Comparison of ENCODE assay signal across 8 mouse cellular contexts in the genomic region with DNA sequence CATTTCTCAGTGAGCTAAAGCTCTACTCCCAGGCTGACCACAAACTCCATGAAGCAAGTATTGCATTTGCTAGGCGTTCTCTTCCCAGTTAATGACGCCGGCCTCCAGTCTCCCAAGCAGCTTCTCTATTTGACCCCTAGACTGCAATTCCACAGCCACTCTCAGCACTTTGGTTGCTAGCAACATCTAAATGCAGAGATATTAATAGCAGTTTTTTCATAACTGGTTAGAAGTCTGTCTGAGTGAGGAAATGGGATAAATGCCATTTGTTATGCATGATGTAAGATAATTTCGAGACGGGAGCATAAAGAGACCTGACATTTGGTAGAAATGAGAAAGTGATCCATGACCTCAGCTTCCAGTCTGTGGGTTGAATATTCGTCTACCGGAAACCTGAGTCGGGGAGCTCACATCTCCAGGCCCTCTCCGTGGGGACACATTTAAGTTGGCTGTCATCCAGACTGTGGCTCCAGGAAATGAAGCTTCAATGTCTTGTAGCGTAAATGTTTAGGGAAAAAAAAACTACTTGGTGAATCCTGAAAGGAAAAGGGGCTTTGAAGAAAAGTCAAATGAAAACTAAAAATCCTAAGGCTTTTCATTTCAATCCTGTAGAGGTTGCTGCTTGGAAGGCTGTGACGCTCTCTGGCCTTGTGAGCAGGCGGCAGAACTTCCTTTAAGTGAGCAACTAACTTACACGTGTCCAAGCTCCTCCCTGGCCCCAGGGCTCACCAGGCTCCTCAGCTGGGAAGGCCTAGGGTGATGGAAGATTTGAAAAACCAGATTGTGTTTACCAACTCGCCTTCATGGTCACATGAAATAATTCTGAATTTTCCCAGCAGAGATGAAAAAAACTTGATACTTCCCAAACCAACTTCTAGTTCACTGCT.
DNase-seq lines count a peak whose midpoint lies in the region; ATAC-seq lines count a peak whose summit lies in the region.

No protein-coding gene starts in this region.

- peak; percentile 35 for DNase-seq in embryonic facial prominence, embryonic 11.5 days (ENCODE audit: low spot score)
- DNase-seq in embryonic facial prominence, embryonic 10.5 days (ENCODE audit: low spot score), result no peak
- peak; percentile 12 for DNase-seq in Muller cell, postnatal 12 days (ENCODE audit: inconsistent ontology term)
- peak; percentile 30 to 35 for DNase-seq in kidney, postnatal 36 days
- DNase-seq in ovary, adult 18-20 months (ENCODE audit: low spot score), result no peak
- no peak for DNase-seq in urinary bladder, adult 18-20 months (ENCODE audit: low spot score in 2 of 2)
- no peak for DNase-seq in right cerebral cortex, postnatal 36 days (ENCODE audit: low spot score in 2 of 2)

- H3K9me3 ChIP-seq in embryonic facial prominence, embryonic 11.5 days (replicated peaks; ENCODE audit: control insufficient read depth, low read length), result no peaks in the 10 kb centered on the region
- no peaks in the 10 kb centered on the region for H3K9me3 ChIP-seq in embryonic facial prominence, embryonic 10.5 days
- H3K9me3 ChIP-seq in heart, embryonic 11.5 days (replicated peaks; ENCODE audit: control insufficient read depth, low read length), result no peaks in the 10 kb centered on the region

- H3K36me3 ChIP-seq in embryonic facial prominence, embryonic 11.5 days (replicated peaks; ENCODE audit: control insufficient read depth, insufficient read depth, low read depth, low read length), result no peaks in the 10 kb centered on the region
- no peaks in the 10 kb centered on the region for H3K36me3 ChIP-seq in embryonic facial prominence, embryonic 10.5 days (replicated peaks)
- H3K36me3 ChIP-seq in heart, embryonic 11.5 days (ENCODE audit: control insufficient read depth, insufficient read depth, low read length), result no peaks in the 10 kb centered on the region

- WGBS in embryonic facial prominence, embryonic 11.5 days, result 51% methylated on average over 14 of the region's 14 CpGs
- WGBS in embryonic facial prominence, embryonic 10.5 days, result 66% methylated on average over 14 of the region's 14 CpGs
- WGBS in heart, embryonic 11.5 days (ENCODE audit: insufficient replicate concordance), result 61% methylated on average over 14 of the region's 14 CpGs

- H3K27ac ChIP-seq in embryonic facial prominence, embryonic 11.5 days (replicated peaks; ENCODE audit: low read depth, low read length), result peak overlapping the region; percentile 0; the same call in 1 of the 2 replicates
- H3K27ac ChIP-seq in embryonic facial prominence, embryonic 10.5 days (replicated peaks), result no peak overlapping the region
- H3K27ac ChIP-seq in heart, embryonic 11.5 days (ENCODE audit: low read depth, low read length), result peak overlapping the region; percentile 58

- H3K4me3 ChIP-seq in embryonic facial prominence, embryonic 11.5 days (ENCODE audit: low read depth, low read length), result no peak overlapping the region
- H3K4me3 ChIP-seq in embryonic facial prominence, embryonic 10.5 days, result no peak overlapping the region
- H3K4me3 ChIP-seq in heart, embryonic 11.5 days (ENCODE audit: low read depth, low read length), result no peak overlapping the region

- ATAC-seq in embryonic facial prominence, embryonic 11.5 days (replicated peaks; ENCODE audit: insufficient number of reproducible peaks, low FRiP score, low TSS enrichment, low read depth), result no peak
- no peak for ATAC-seq in heart, embryonic 11.5 days (replicated peaks; ENCODE audit: insufficient number of reproducible peaks, low FRiP score, low TSS enrichment)

- H3K27me3 ChIP-seq in embryonic facial prominence, embryonic 11.5 days (ENCODE audit: control insufficient read depth, insufficient read depth, low read length), result no peaks in the 10 kb centered on the region
- 0 out of 2 replicates have a peak, but pooled peaks cover 3% of the 10 kb centered on the region for H3K27me3 ChIP-seq in embryonic facial prominence, embryonic 10.5 days (replicated peaks; ENCODE audit: low read depth, poor library complexity, severe bottlenecking)
- H3K27me3 ChIP-seq in heart, embryonic 11.5 days (ENCODE audit: control insufficient read depth, insufficient read depth, low read length), result no peaks in the 10 kb centered on the region

- H3K4me1 ChIP-seq in embryonic facial prominence, embryonic 11.5 days (ENCODE audit: control insufficient read depth, insufficient read depth, low read length), result peaks cover 2% of the 10 kb centered on the region; the same call in 1 of the 2 replicates
- H3K4me1 ChIP-seq in embryonic facial prominence, embryonic 10.5 days, result peaks cover 19% of the 10 kb centered on the region
- 0 out of 2 replicates have a peak, but pooled peaks cover 3% of the 10 kb centered on the region for H3K4me1 ChIP-seq in heart, embryonic 11.5 days (ENCODE audit: control insufficient read depth, insufficient read depth, low read length)

- H3K9ac ChIP-seq in embryonic facial prominence, embryonic 11.5 days (replicated peaks; ENCODE audit: low read length), result no peak overlapping the region
- no peak overlapping the region for H3K9ac ChIP-seq in heart, embryonic 11.5 days (ENCODE audit: low read depth, low read length)

- H3K4me2 ChIP-seq in embryonic facial prominence, embryonic 11.5 days (ENCODE audit: low read depth, low read length), result no peak overlapping the region
- no peak overlapping the region for H3K4me2 ChIP-seq in heart, embryonic 11.5 days

Comparison
In these comparisons a context has a peak if more than half of its experiments do, and no peak if none do; other contexts are left out.
1. DNase-seq: peak in embryonic facial prominence, embryonic 11.5 days (single experiment), Muller cell, postnatal 12 days (single experiment) and kidney, postnatal 36 days (2 of 2); none in embryonic facial prominence, embryonic 10.5 days (single experiment), ovary, adult 18-20 months (single experiment), urinary bladder, adult 18-20 months (0 of 2) and right cerebral cortex, postnatal 36 days (0 of 2).